Mouse (Mus musculus): ENCODE data around the gene Ola1. TPM values are rescaled to one million over a fixed set of nuclear protein-coding genes. Genes with fewer than 3 reads are reported as not detected.

Ola1 gene
- total and polyA plus RNA-seq, 3 experiments, result 114 to 182 (median 175) TPM

DNA sequence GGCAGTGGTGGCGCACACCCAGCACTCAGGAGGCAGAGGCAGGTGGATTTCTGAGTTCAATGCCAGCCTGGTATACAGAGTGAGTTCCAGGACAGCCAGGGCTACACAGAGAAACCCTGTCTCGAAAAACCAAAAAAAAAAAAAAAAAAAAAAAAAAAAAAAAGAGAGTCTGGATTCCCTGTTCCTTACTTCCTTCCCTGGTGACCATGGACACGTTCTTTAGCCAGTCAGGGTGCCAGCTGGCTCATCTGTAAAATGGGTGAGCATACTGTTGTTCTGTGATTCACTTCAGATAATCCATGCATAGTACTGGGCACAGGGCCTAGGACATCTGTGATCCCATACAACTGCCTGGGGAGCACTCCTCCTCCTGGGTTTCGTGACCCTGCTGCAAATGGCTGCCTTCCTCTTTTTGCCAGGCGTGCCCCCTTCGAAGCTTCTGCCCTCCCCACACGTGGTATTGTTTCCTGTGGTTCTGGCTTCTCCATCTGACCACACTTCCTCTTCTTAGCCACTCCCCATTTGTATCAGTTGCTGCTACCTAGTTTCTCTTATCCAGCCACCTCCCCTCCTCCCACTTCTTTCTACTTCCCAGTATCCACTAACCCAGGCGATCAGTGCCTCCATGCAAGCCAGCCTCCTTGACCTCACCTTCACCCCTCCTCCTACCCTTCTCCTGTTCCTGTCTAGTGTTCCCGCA, 164.8 kb downstream of the Ola1 start:
- no peaks in the 10 kb centered on the region for H3K27me3 ChIP-seq (replicated peaks)
- no peak overlapping the region for H3K9ac ChIP-seq (ENCODE audit: insufficient read depth, low read depth)
- no peak overlapping the region for H3K27ac ChIP-seq (ENCODE audit: insufficient read depth, low read depth)
- H3K4me2 ChIP-seq (ENCODE audit: insufficient read depth, low read depth, poor library complexity, severe bottlenecking), result no peak overlapping the region
- dilution Hi-C loops (cut with MboI; ENCODE audit: extremely low pct_ligation_motif_present, extremely low pct_unique_long_range_greater_than_20kb, low sequenced_read_pairs) (no loop called here), in situ Hi-C loops (cut with MboI; ENCODE audit: low pct_ligation_motif_present, low pct_unique_long_range_greater_than_20kb, low sequenced_read_pairs) (loop anchor here (5.0 to 10.0 kb wide), 2 partner anchors 57 to 319 kb away; no protein-coding TSS in a partner anchor)
- H3K4me3 ChIP-seq (replicated peaks in 1 of 3; ENCODE audit: low read depth in 2 of 3, low read length in 2 of 3, poor library complexity in 1 of 3), result no peak overlapping the region
- H3K79me2 ChIP-seq (replicated peaks; ENCODE audit: control insufficient read depth, extremely low read depth, insufficient read depth, poor library complexity, severe bottlenecking), result no peaks in the 10 kb centered on the region
- peaks cover 7 to 58% of the 10 kb centered on the region in 2 experiments for H3K4me1 ChIP-seq (ENCODE audit: control insufficient read depth in 1 of 2, insufficient read depth in 2 of 2)
- peak; percentile 66 for TF ChIP-seq BHLHE40 (IDR thresholded peaks at IDR 0.05; ENCODE audit: low read depth, low read length)
- no peak for TF ChIP-seq MAFK (IDR thresholded peaks at IDR 0.05; ENCODE audit: insufficient replicate concordance, low read length)
- no peak for TF ChIP-seq ELF1 (IDR thresholded peaks at IDR 0.05; ENCODE audit: low read depth, low read length)
- TF ChIP-seq MAX (IDR thresholded peaks at IDR 0.05; ENCODE audit: low read length), result peak; percentile 90
- no peak for TF ChIP-seq SIN3A (IDR thresholded peaks at IDR 0.05; ENCODE audit: low read length)
- no peak for TF ChIP-seq KAT2A (IDR thresholded peaks at IDR 0.05; ENCODE audit: insufficient replicate concordance, low read length)
- no peak for TF ChIP-seq CTCF (conservative IDR thresholded peaks at IDR 0.05 in 1 of 2, IDR thresholded peaks at IDR 0.05 in 1 of 2; ENCODE audit: low read depth in 2 of 2, low read length in 2 of 2)
- peak; percentile 24 for TF ChIP-seq USF1 (IDR thresholded peaks at IDR 0.05; ENCODE audit: low read depth, low read length)
- peak; percentile 47; the same call in 1 of the 2 replicates for TF ChIP-seq EP300 (IDR thresholded peaks at IDR 0.05; ENCODE audit: low read length)
- no peak for TF ChIP-seq MXI1 (IDR thresholded peaks at IDR 0.05; ENCODE audit: low read depth, low read length)
- TF ChIP-seq CHD2 (IDR thresholded peaks at IDR 0.05; ENCODE audit: low read length), result no peak
- peak; percentile 62; the same call in 1 of the 2 replicates for TF ChIP-seq MYC (IDR thresholded peaks at IDR 0.05; ENCODE audit: low read depth, low read length)
- TF ChIP-seq IRF4 (IDR thresholded peaks at IDR 0.05; ENCODE audit: low read depth, low read length), result no peak
- TF ChIP-seq ZNF384 (IDR thresholded peaks at IDR 0.05; ENCODE audit: low read depth, low read length), result peak; percentile 16; the same call in 1 of the 2 replicates
- no peak for TF ChIP-seq CHD1 (IDR thresholded peaks at IDR 0.05; ENCODE audit: low read depth, low read length)
- TF ChIP-seq TCF12 (IDR thresholded peaks at IDR 0.05; ENCODE audit: low read depth, low read length), result 0 out of 2 replicates have a peak, but pooled peaks have one; percentile 33
- TF ChIP-seq USF2 (conservative IDR thresholded peaks at IDR 0.05; ENCODE audit: low read depth, low read length), result no peak
- H3K9me3 ChIP-seq (replicated peaks; ENCODE audit: low read length), result peaks cover 17% of the 10 kb centered on the region
- peak; percentile 84 for DNase-seq (ENCODE audit: extremely low read depth)
- no peaks in the 10 kb centered on the region for H3K36me3 ChIP-seq (replicated peaks in 1 of 2; ENCODE audit: control insufficient read depth in 1 of 2, insufficient read depth in 1 of 2, low read length in 1 of 2)

- peak overlapping the region; percentile 20; the same call in 1 of the 2 replicates for H3K9ac ChIP-seq (ENCODE audit: insufficient read depth, low read depth)
- TF ChIP-seq MAX (IDR thresholded peaks at IDR 0.05; ENCODE audit: low read length) (no peak), BHLHE40 (IDR thresholded peaks at IDR 0.05; ENCODE audit: low read depth, low read length) (peak; percentile 48; the same call in 1 of the 2 replicates)
- no peaks in the 10 kb centered on the region for H3K79me2 ChIP-seq (replicated peaks; ENCODE audit: control insufficient read depth, extremely low read depth, insufficient read depth, poor library complexity, severe bottlenecking)
- peaks cover 17% of the 10 kb centered on the region for H3K9me3 ChIP-seq (replicated peaks; ENCODE audit: low read length)
- in situ Hi-C loops (cut with MboI; ENCODE audit: low pct_ligation_motif_present, low pct_unique_long_range_greater_than_20kb, low sequenced_read_pairs) (loop anchor here (5.0 to 10.0 kb wide), 2 partner anchors 53 to 316 kb away; no protein-coding TSS in a partner anchor), dilution Hi-C loops (cut with MboI; ENCODE audit: extremely low pct_ligation_motif_present, extremely low pct_unique_long_range_greater_than_20kb, low sequenced_read_pairs) (no loop called here)
- no peak overlapping the region; the same call in 1 of the 2 replicates for H3K27ac ChIP-seq (ENCODE audit: insufficient read depth, low read depth)
- no peak overlapping the region for H3K4me3 ChIP-seq (replicated peaks in 1 of 3; ENCODE audit: low read depth in 2 of 3, low read length in 2 of 3, poor library complexity in 1 of 3)
- DNase-seq (ENCODE audit: extremely low read depth), result no peak
- no peaks in the 10 kb centered on the region for H3K27me3 ChIP-seq (replicated peaks)
- H3K36me3 ChIP-seq (replicated peaks in 1 of 2; ENCODE audit: control insufficient read depth in 1 of 2, insufficient read depth in 1 of 2, low read length in 1 of 2), result no peaks in the 10 kb centered on the region
- peaks cover 3 to 36% of the 10 kb centered on the region in 2 experiments; a peak in 3 of 4 replicates for H3K4me1 ChIP-seq (ENCODE audit: control insufficient read depth in 1 of 2, insufficient read depth in 2 of 2)
- H3K4me2 ChIP-seq (ENCODE audit: insufficient read depth, low read depth, poor library complexity, severe bottlenecking), result peak overlapping the region; percentile 68; the same call in 1 of the 2 replicates
Measured at GRCm38 (mm10) chr2:73050401-73050800, 168.3 kb downstream of the Ola1 start.

Measured in CH12.LX (cell line).